Mouse (Mus musculus) G1E (cell line): ENCODE measurements around the gene Enah. TPM values are rescaled to one million over a fixed set of nuclear protein-coding genes. Genes with fewer than 3 reads are reported as not detected.

Source experiments
- ATAC-seq: 2 replicates; pipeline ENCODE4 v1.8.0; 2016; ENCODE audit warnings: mild to moderate bottlenecking; ENCODE audit not compliant: insufficient number of reproducible peaks, poor library complexity, low FRiP score, severe bottlenecking; ENCODE audit errors: extremely low read depth
- DNase-seq: peaks from one replicate; pipeline ENCODE4 v3.0.0; 2012; ENCODE audit warnings: low spot score
- H3K27me3 ChIP-seq: 2 replicates; pipeline ENCODE4 v1.6.1; 2012; ENCODE audit warnings: mild to moderate bottlenecking, low read length, inconsistent platforms; ENCODE audit not compliant: insufficient read depth
- H3K36me3 ChIP-seq: replicated peaks from 2 replicates; pipeline ENCODE3; 2012; ENCODE audit warnings: mild to moderate bottlenecking, inconsistent platforms
- H3K4me1 ChIP-seq: 2 replicates; pipeline ENCODE4 v1.6.1; 2012; ENCODE audit warnings: low read depth, low read length, inconsistent platforms, mixed read lengths; ENCODE audit not compliant: insufficient read depth
- H3K4me3 ChIP-seq: 2 replicates; pipeline ENCODE4 v1.5.1; 2012; ENCODE audit warnings: low read depth, mild to moderate bottlenecking, inconsistent platforms, low read length, moderate library complexity, mixed read lengths
- H3K9me3 ChIP-seq: replicated peaks from 2 replicates; pipeline ENCODE4 v1.6.1; 2012; ENCODE audit warnings: inconsistent platforms
- CTCF ChIP-seq: IDR thresholded peaks from 2 replicates; pipeline ENCODE4 v1.5.1; 2012; ENCODE audit warnings: low read depth, low read length, inconsistent platforms, mixed read lengths
- GATA1 ChIP-seq: IDR thresholded peaks from 2 replicates; pipeline ENCODE4 v1.6.1; 2012; ENCODE audit warnings: borderline replicate concordance, low read length, inconsistent platforms, mixed read lengths
- GATA2 ChIP-seq: IDR thresholded peaks from 2 replicates; pipeline ENCODE4 v1.6.1; 2012; ENCODE audit warnings: low read depth, low read length, inconsistent platforms, borderline replicate concordance
- POLR2AphosphoS5 ChIP-seq: IDR thresholded peaks from 2 replicates; pipeline ENCODE4 v1.6.1; 2012; ENCODE audit warnings: low read depth, low read length, inconsistent platforms; ENCODE audit not compliant: insufficient replicate concordance
- TAL1 ChIP-seq: conservative IDR thresholded peaks from 2 replicates; pipeline ENCODE4 v1.6.1; 2012; ENCODE audit warnings: low read depth, low read length, inconsistent platforms, mixed read lengths
- polyA plus RNA-seq: library from polyadenylated mRNA; stranded (reverse); fragments of >175 nt; gene quantifications from 2 replicates; pipeline ENCODE4 v1.2.3, GENCODE M21; 2012
- total RNA-seq, 2 experiments: library from RNA; stranded (forward) in 1 of 2; stranded (reverse) in 1 of 2; fragments of 200-1000 nt in 1 of 2; fragments of >200 nt in 1 of 2; fragmentation: Nextera tagmentation in 1 of 2; gene quantifications; 2 replicates each; pipeline ENCODE4 v1.2.3; 2014 to 2017

Gene Enah
- total and polyA plus RNA-seq, 3 experiments = 0.87 TPM; not detected in 2

- no peaks in the 10 kb centered on the region for H3K36me3 ChIP-seq
- DNase-seq (no peak), ATAC-seq (no peak)
- H3K27me3 ChIP-seq = no peaks in the 10 kb centered on the region
- H3K9me3 ChIP-seq = no peaks in the 10 kb centered on the region
- no peak overlapping the region for H3K4me3 ChIP-seq
- H3K4me1 ChIP-seq = no peaks in the 10 kb centered on the region
- TF ChIP-seq TAL1 (no peak), GATA1 (no peak), GATA2 (no peak), POLR2AphosphoS5 (no peak), CTCF (no peak)
Observed at GRCm38 (mm10) chr1:181975510-181975909, 44.3 kb downstream of the Enah start.

- no peak for ATAC-seq
Observed at GRCm38 (mm10) chr1:181974897-181975296, 44.9 kb downstream of the Enah start.

GRCm38 (mm10) chr1:181965277-181965676 is 54.5 kb downstream of the Enah start:
- ATAC-seq (no peak), DNase-seq (no peak)
- Histone ChIP-seq H3K4me3 (no peak overlapping the region), H3K4me1 (no peaks in the 10 kb centered on the region), H3K36me3 (no peaks in the 10 kb centered on the region), H3K27me3 (no peaks in the 10 kb centered on the region; the same call in 1 of the 2 replicates), H3K9me3 (no peaks in the 10 kb centered on the region)
- no peak for TF ChIP-seq GATA2
- TF ChIP-seq POLR2AphosphoS5 = no peak
- no peak for TF ChIP-seq GATA1
- no peak for TF ChIP-seq TAL1
- no peak for TF ChIP-seq CTCF

More at GRCm38 (mm10) chr1:181974897-181975296, 44.9 kb downstream of the Enah start:
- TF ChIP-seq TAL1 (no peak), GATA2 (no peak), POLR2AphosphoS5 (no peak), GATA1 (no peak), CTCF (no peak)
- H3K9me3 ChIP-seq = no peaks in the 10 kb centered on the region
- H3K4me3 ChIP-seq = no peak overlapping the region
- H3K4me1 ChIP-seq = no peaks in the 10 kb centered on the region
- no peak for DNase-seq
- no peaks in the 10 kb centered on the region for H3K27me3 ChIP-seq
- no peaks in the 10 kb centered on the region for H3K36me3 ChIP-seq

- no peaks in the 10 kb centered on the region for H3K9me3 ChIP-seq
- H3K27me3 ChIP-seq = no peaks in the 10 kb centered on the region; the same call in 1 of the 2 replicates
- H3K4me3 ChIP-seq = no peak overlapping the region
- H3K4me1 ChIP-seq = no peaks in the 10 kb centered on the region
- TF ChIP-seq POLR2AphosphoS5 (no peak), TAL1 (no peak), GATA1 (no peak), CTCF (no peak), GATA2 (no peak)
- DNase-seq = no peak
- no peaks in the 10 kb centered on the region for H3K36me3 ChIP-seq
- ATAC-seq = no peak
Observed at GRCm38 (mm10) chr1:181963827-181964226, 56.0 kb downstream of the Enah start.

- no peak overlapping the region for H3K4me3 ChIP-seq
- ATAC-seq (no peak), DNase-seq (no peak)
- no peaks in the 10 kb centered on the region for H3K36me3 ChIP-seq
- H3K4me1 ChIP-seq = no peaks in the 10 kb centered on the region
- TF ChIP-seq POLR2AphosphoS5 (no peak), CTCF (no peak), GATA1 (no peak), TAL1 (no peak), GATA2 (no peak)
- no peaks in the 10 kb centered on the region for H3K9me3 ChIP-seq
- H3K27me3 ChIP-seq = no peaks in the 10 kb centered on the region
Observed at GRCm38 (mm10) chr1:181963351-181963750, 56.4 kb downstream of the Enah start.

GRCm38 (mm10) chr1:181960383-181960782 is 59.4 kb downstream of the Enah start:
- TF ChIP-seq CTCF (no peak), POLR2AphosphoS5 (no peak), TAL1 (no peak), GATA2 (no peak), GATA1 (no peak)
- Histone ChIP-seq H3K4me1 (no peaks in the 10 kb centered on the region), H3K36me3 (no peaks in the 10 kb centered on the region), H3K27me3 (no peaks in the 10 kb centered on the region), H3K9me3 (no peaks in the 10 kb centered on the region), H3K4me3 (no peak overlapping the region)
- DNase-seq = no peak
- ATAC-seq = no peak

- Histone ChIP-seq H3K9me3 (no peaks in the 10 kb centered on the region), H3K36me3 (no peaks in the 10 kb centered on the region), H3K4me3 (no peak overlapping the region), H3K27me3 (no peaks in the 10 kb centered on the region), H3K4me1 (no peaks in the 10 kb centered on the region)
- ATAC-seq (no peak), DNase-seq (no peak)
- TF ChIP-seq TAL1 = no peak
- TF ChIP-seq CTCF = no peak
- no peak for TF ChIP-seq GATA1
- TF ChIP-seq POLR2AphosphoS5 = no peak
- no peak for TF ChIP-seq GATA2
Observed at GRCm38 (mm10) chr1:181958392-181958791, 61.4 kb downstream of the Enah start.
